Mouse (Mus musculus) hindbrain, embryonic 12.5 days (tissue): ENCODE results near the gene Shank2. TPM values are rescaled to one million over a fixed set of nuclear protein-coding genes. Genes with fewer than 3 reads are reported as not detected.

ENCODE experiments used
- ATAC-seq: fragments of 200-750 bp; cut with Nextera tagmentation; 2 replicates; pipeline ENCODE4 v1.8.0; 2017; ENCODE audit warnings: moderate TSS enrichment; ENCODE audit not compliant: low FRiP score
- H3K27ac ChIP-seq: fragments of 300-500 bp; sonication (generic); 2 replicates; pipeline ENCODE4 v1.5.1; 2016; ENCODE audit warnings: mild to moderate bottlenecking
- H3K27me3 ChIP-seq: fragments of 300-500 bp; sonication (generic); 2 replicates; pipeline ENCODE4 v1.6.1; 2016; ENCODE audit warnings: mild to moderate bottlenecking
- H3K36me3 ChIP-seq: fragments of 300-500 bp; sonication (generic); 2 replicates; pipeline ENCODE4 v1.6.1; 2016; ENCODE audit warnings: mild to moderate bottlenecking
- H3K4me1 ChIP-seq: fragments of 300-500 bp; sonication (generic); 2 replicates; pipeline ENCODE4 v1.6.1; 2016
- H3K4me2 ChIP-seq: fragments of 300-500 bp; sonication (generic); replicated peaks from 2 replicates; pipeline ENCODE4 v1.6.1; 2016; ENCODE audit warnings: mild to moderate bottlenecking
- H3K4me3 ChIP-seq: fragments of 300-500 bp; sonication (generic); 2 replicates; pipeline ENCODE4 v1.5.1; 2016; ENCODE audit warnings: mild to moderate bottlenecking
- H3K9ac ChIP-seq: fragments of 300-500 bp; sonication (generic); 2 replicates; pipeline ENCODE4 v1.6.1; 2016; ENCODE audit warnings: mild to moderate bottlenecking, moderate library complexity
- H3K9me3 ChIP-seq: fragments of 300-500 bp; sonication (generic); replicated peaks from 2 replicates; pipeline ENCODE4 v1.6.1; 2016; ENCODE audit warnings: mild to moderate bottlenecking
- WGBS: fragments of 180-500 bp; shearing (Covaris S2); methylation state at CpG from one replicate; pipeline ENCODE4 v1.1.7; 2016; 5-methylcytosine and 5-hydroxymethylcytosine counted together
- polyA plus RNA-seq: library from polyadenylated mRNA; unstranded; fragments of >200 nt; fragmentation: Nextera tagmentation; extraction: Ambion mirVana; gene quantifications from 2 replicates; pipeline ENCODE4 v1.2.1, GENCODE M21; 2016

Gene Shank2
- polyA plus RNA-seq, 1 experiment from 2014 or later, result 3.3 TPM

GRCm38 (mm10) chr7:144153682-144154081 is 152.0 kb downstream of the Shank2 start:
- WGBS, result 32% methylated on average over 8 of the region's 8 CpGs
- Histone ChIP-seq H3K4me3 (no peak overlapping the region), H3K4me1 (peaks cover 7% of the 10 kb centered on the region), H3K36me3 (no peaks in the 10 kb centered on the region), H3K9ac (no peak overlapping the region), H3K27me3 (no peaks in the 10 kb centered on the region), H3K27ac (no peak overlapping the region), H3K4me2 (no peak overlapping the region), H3K9me3 (no peaks in the 10 kb centered on the region)
- no peak for ATAC-seq

GRCm38 (mm10) chr7:144157936-144158335 is 156.2 kb downstream of the Shank2 start:
- Histone ChIP-seq H3K4me1 (peaks cover 11% of the 10 kb centered on the region), H3K27me3 (no peaks in the 10 kb centered on the region), H3K9ac (no peak overlapping the region), H3K9me3 (no peaks in the 10 kb centered on the region), H3K27ac (no peak overlapping the region), H3K36me3 (no peaks in the 10 kb centered on the region), H3K4me3 (no peak overlapping the region), H3K4me2 (no peak overlapping the region)
- 95% methylated on average over 8 of the region's 8 CpGs for WGBS
- ATAC-seq, result no peak

GRCm38 (mm10) chr7:144159556-144159955 is 157.8 kb downstream of the Shank2 start:
- no peak overlapping the region for H3K4me2 ChIP-seq
- WGBS, result 86% methylated on average over 8 of the region's 8 CpGs
- H3K4me3 ChIP-seq, result no peak overlapping the region
- H3K9me3 ChIP-seq, result no peaks in the 10 kb centered on the region
- H3K4me1 ChIP-seq, result 0 out of 2 replicates have a peak, but pooled peaks cover 4% of the 10 kb centered on the region
- H3K9ac ChIP-seq, result no peak overlapping the region
- no peaks in the 10 kb centered on the region for H3K27me3 ChIP-seq
- no peaks in the 10 kb centered on the region for H3K36me3 ChIP-seq
- no peak for ATAC-seq
- no peak overlapping the region for H3K27ac ChIP-seq

- H3K27ac ChIP-seq, result no peak overlapping the region
- H3K4me2 ChIP-seq, result no peak overlapping the region
- no peaks in the 10 kb centered on the region for H3K9me3 ChIP-seq
- H3K4me1 ChIP-seq, result 0 out of 2 replicates have a peak, but pooled peaks cover 4% of the 10 kb centered on the region
- no peaks in the 10 kb centered on the region for H3K27me3 ChIP-seq
- no peak overlapping the region for H3K4me3 ChIP-seq
- H3K9ac ChIP-seq, result no peak overlapping the region
- H3K36me3 ChIP-seq, result no peaks in the 10 kb centered on the region
- ATAC-seq, result no peak
- WGBS, result 65% methylated on average over 2 of the region's 2 CpGs
Measured at GRCm38 (mm10) chr7:144160066-144160465, 158.3 kb downstream of the Shank2 start.

GRCm38 (mm10) chr7:144160646-144161249 is 159.0 kb downstream of the Shank2 start:
- 83% methylated on average over 15 of the region's 15 CpGs for WGBS
- Histone ChIP-seq H3K36me3 (no peaks in the 10 kb centered on the region), H3K9ac (no peak overlapping the region), H3K4me1 (0 out of 2 replicates have a peak, but pooled peaks cover 4% of the 10 kb centered on the region), H3K9me3 (no peaks in the 10 kb centered on the region), H3K27ac (no peak overlapping the region), H3K4me3 (no peak overlapping the region), H3K27me3 (no peaks in the 10 kb centered on the region), H3K4me2 (no peak overlapping the region)
- ATAC-seq, result no peak

- Histone ChIP-seq H3K27me3 (peaks cover 23% of the 10 kb centered on the region), H3K9ac (no peak overlapping the region), H3K27ac (no peak overlapping the region), H3K36me3 (no peaks in the 10 kb centered on the region), H3K4me1 (peaks cover 7% of the 10 kb centered on the region), H3K9me3 (no peaks in the 10 kb centered on the region), H3K4me3 (no peak overlapping the region), H3K4me2 (no peak overlapping the region)
- ATAC-seq, result no peak
- 79% methylated on average over 5 of the region's 5 CpGs for WGBS
Measured at GRCm38 (mm10) chr7:144170272-144170671, 168.5 kb downstream of the Shank2 start.

GRCm38 (mm10) chr7:144170686-144171085 is 169.0 kb downstream of the Shank2 start:
- H3K9ac ChIP-seq, result no peak overlapping the region
- WGBS, result 77% methylated on average over 9 of the region's 9 CpGs
- no peak overlapping the region for H3K27ac ChIP-seq
- H3K27me3 ChIP-seq, result peaks cover 27% of the 10 kb centered on the region
- H3K9me3 ChIP-seq, result no peaks in the 10 kb centered on the region
- no peak for ATAC-seq
- no peak overlapping the region for H3K4me3 ChIP-seq
- no peaks in the 10 kb centered on the region for H3K36me3 ChIP-seq
- peaks cover 7% of the 10 kb centered on the region for H3K4me1 ChIP-seq
- no peak overlapping the region for H3K4me2 ChIP-seq

- Histone ChIP-seq H3K27ac (no peak overlapping the region), H3K27me3 (peaks cover 45% of the 10 kb centered on the region), H3K4me2 (no peak overlapping the region), H3K4me1 (peaks cover 10% of the 10 kb centered on the region), H3K9me3 (no peaks in the 10 kb centered on the region), H3K4me3 (no peak overlapping the region), H3K36me3 (no peaks in the 10 kb centered on the region), H3K9ac (no peak overlapping the region)
- no peak for ATAC-seq
- WGBS, result 93% methylated on average over 6 of the region's 6 CpGs
Measured at GRCm38 (mm10) chr7:144173869-144174268, 172.1 kb downstream of the Shank2 start.

- no peak overlapping the region for H3K27ac ChIP-seq
Measured at GRCm38 (mm10) chr7:144174329-144174728, 172.6 kb downstream of the Shank2 start.

GRCm38 (mm10) chr7:144175025-144175424 is 173.3 kb downstream of the Shank2 start:
- Histone ChIP-seq H3K9ac (no peak overlapping the region), H3K27ac (no peak overlapping the region), H3K4me1 (peaks cover 10% of the 10 kb centered on the region), H3K4me2 (peak overlapping the region; percentile 65), H3K4me3 (peak overlapping the region; percentile 37), H3K9me3 (no peaks in the 10 kb centered on the region), H3K36me3 (no peaks in the 10 kb centered on the region), H3K27me3 (peaks cover 42% of the 10 kb centered on the region)
- no peak for ATAC-seq
- 23% methylated on average over 7 of the region's 7 CpGs for WGBS

More at GRCm38 (mm10) chr7:144174329-144174728, 172.6 kb downstream of the Shank2 start:
- no peak overlapping the region for H3K9ac ChIP-seq
- no peak overlapping the region for H3K4me3 ChIP-seq
- H3K27me3 ChIP-seq, result peaks cover 41% of the 10 kb centered on the region
- 80% methylated on average over 14 of the region's 14 CpGs for WGBS
- no peaks in the 10 kb centered on the region for H3K36me3 ChIP-seq
- no peaks in the 10 kb centered on the region for H3K9me3 ChIP-seq
- no peak overlapping the region for H3K4me2 ChIP-seq
- H3K4me1 ChIP-seq, result peaks cover 10% of the 10 kb centered on the region
- ATAC-seq, result no peak

- Histone ChIP-seq H3K4me1 (peaks cover 10% of the 10 kb centered on the region), H3K9me3 (no peaks in the 10 kb centered on the region), H3K27ac (peak overlapping the region; percentile 45), H3K27me3 (peaks cover 42% of the 10 kb centered on the region), H3K36me3 (no peaks in the 10 kb centered on the region), H3K4me3 (peak overlapping the region; percentile 37), H3K9ac (peak overlapping the region; percentile 25), H3K4me2 (peak overlapping the region; percentile 65)
- WGBS, result 5% methylated on average over 40 of the region's 40 CpGs
- peak; percentile 73 for ATAC-seq
Measured at GRCm38 (mm10) chr7:144175481-144176233, 173.9 kb downstream of the Shank2 start.

GRCm38 (mm10) chr7:144176234-144176730 is 174.6 kb downstream of the Shank2 start:
- no peaks in the 10 kb centered on the region for H3K9me3 ChIP-seq
- peaks cover 10% of the 10 kb centered on the region for H3K4me1 ChIP-seq
- 86% methylated on average over 3 of the region's 3 CpGs for WGBS
- H3K27ac ChIP-seq, result no peak overlapping the region
- peak overlapping the region; percentile 65 for H3K4me2 ChIP-seq
- H3K4me3 ChIP-seq, result peak overlapping the region; percentile 37
- ATAC-seq, result no peak
- H3K9ac ChIP-seq, result no peak overlapping the region
- peaks cover 42% of the 10 kb centered on the region for H3K27me3 ChIP-seq
- H3K36me3 ChIP-seq, result no peaks in the 10 kb centered on the region
